Mouse (Mus musculus) MEL (cell line): ENCODE measurements at regions not wholly inside any gene's neighbourhood (a gene's known extent, or its start where the extent isn't known, plus 50 kb on each side); places are given as distances from the start of the nearest gene placed in this dataset.

Experiments
- DNase-seq: peaks from one replicate; pipeline ENCODE4 v3.0.0; 2011; ENCODE audit warnings: low read depth, low spot score
- H3K27ac ChIP-seq: 2 replicates; pipeline ENCODE4 v1.5.1; 2012; ENCODE audit warnings: low read depth, mild to moderate bottlenecking, control low read depth, low read length, moderate library complexity; ENCODE audit not compliant: control insufficient read depth
- H3K27me3 ChIP-seq, 2 experiments: fragments of 150-350 bp in 1 of 2; sonication (generic) in 1 of 2; 2 replicates each; pipeline ENCODE4 v1.6.1; 2012; ENCODE audit warnings: low read length in 2 of 2, mild to moderate bottlenecking in 2 of 2, improper control_type of control experiment in 1 of 2, moderate library complexity in 1 of 2; ENCODE audit not compliant: insufficient read depth in 2 of 2, control insufficient read depth in 1 of 2
- H3K36me3 ChIP-seq, 2 experiments: 2 replicates each; pipeline ENCODE4 v1.6.1; 2012 to 2014; ENCODE audit warnings: low read length in 2 of 2, improper control_type of control experiment in 1 of 2, inconsistent platforms in 1 of 2, mild to moderate bottlenecking in 1 of 2; ENCODE audit not compliant: insufficient read depth in 2 of 2, control insufficient read depth in 1 of 2
- H3K4me1 ChIP-seq, 2 experiments: fragments of 150-350 bp in 1 of 2; sonication (generic) in 1 of 2; 2 replicates each; pipeline ENCODE4 v1.6.1; 2012; ENCODE audit warnings: low read length in 2 of 2, improper control_type of control experiment in 1 of 2, mild to moderate bottlenecking in 1 of 2; ENCODE audit not compliant: insufficient read depth in 2 of 2, control insufficient read depth in 1 of 2
- H3K4me3 ChIP-seq, 2 experiments: fragments of 150-350 bp in 1 of 2; sonication (generic) in 1 of 2; 2 replicates each; pipeline ENCODE4 v1.5.1; 2012; ENCODE audit warnings: low read depth in 2 of 2, low read length in 2 of 2, mild to moderate bottlenecking in 2 of 2, moderate library complexity in 2 of 2, control low read depth in 1 of 2, improper control_type of control experiment in 1 of 2; ENCODE audit not compliant: control insufficient read depth in 1 of 2, insufficient read depth in 1 of 2
- H3K79me2 ChIP-seq: 2 replicates; pipeline ENCODE4 v1.6.1; 2012; ENCODE audit warnings: mild to moderate bottlenecking, low read length, moderate library complexity; ENCODE audit not compliant: control insufficient read depth, poor library complexity, insufficient read depth
- H3K9ac ChIP-seq: 2 replicates; pipeline ENCODE4 v1.6.1; 2012; ENCODE audit warnings: low read depth, mild to moderate bottlenecking, control low read depth, low read length, moderate library complexity; ENCODE audit not compliant: control insufficient read depth, poor library complexity, severe bottlenecking
- H3K9me3 ChIP-seq: fragments of 150-350 bp; sonication (generic); replicated peaks from 2 replicates; pipeline ENCODE4 v1.6.1; 2012; ENCODE audit warnings: mild to moderate bottlenecking, low read length, improper control_type of control experiment, moderate library complexity; ENCODE audit not compliant: insufficient read depth
- BHLHE40 ChIP-seq: IDR thresholded peaks from 2 replicates; pipeline ENCODE4 v1.6.1; 2012; ENCODE audit warnings: low read depth, mild to moderate bottlenecking, inconsistent platforms, low read length, improper control_type of control experiment, borderline replicate concordance
- CHD2 ChIP-seq: IDR thresholded peaks from 2 replicates; pipeline ENCODE4 v1.6.1; 2011; ENCODE audit warnings: low read length, improper control_type of control experiment
- E2F4 ChIP-seq: IDR thresholded peaks from 2 replicates; pipeline ENCODE4 v1.6.1; 2011; ENCODE audit warnings: low read depth, low read length, improper control_type of control experiment, borderline replicate concordance
- EP300 ChIP-seq, 2 experiments: IDR thresholded peaks; 2 replicates each; pipeline ENCODE4 v1.6.1; 2011; ENCODE audit warnings: improper control_type of control experiment in 2 of 2, low read length in 2 of 2, low read depth in 1 of 2, mild to moderate bottlenecking in 1 of 2
- ETS1 ChIP-seq: IDR thresholded peaks from 2 replicates; pipeline ENCODE4 v1.6.1; 2012; ENCODE audit warnings: low read depth, mild to moderate bottlenecking, inconsistent platforms, low read length, improper control_type of control experiment, moderate library complexity
- GATA1 ChIP-seq: IDR thresholded peaks from 2 replicates; pipeline ENCODE4 v1.6.1; 2011; ENCODE audit warnings: low read depth, low read length, improper control_type of control experiment
- JUND ChIP-seq: IDR thresholded peaks from 2 replicates; pipeline ENCODE4 v1.6.1; 2011; ENCODE audit warnings: low read depth, mild to moderate bottlenecking, improper control_type of control experiment, low read length
- MEF2A ChIP-seq: IDR thresholded peaks from 2 replicates; pipeline ENCODE4 v1.6.1; 2014; ENCODE audit warnings: low read depth, mild to moderate bottlenecking, inconsistent platforms, low read length, improper control_type of control experiment; ENCODE audit not compliant: poor library complexity, insufficient replicate concordance, severe bottlenecking; ENCODE audit errors: extremely low read depth
- MXI1 ChIP-seq: IDR thresholded peaks from 2 replicates; pipeline ENCODE4 v1.6.1; 2011; ENCODE audit warnings: mild to moderate bottlenecking, low read depth, low read length, improper control_type of control experiment
- MYB ChIP-seq: IDR thresholded peaks from 2 replicates; pipeline ENCODE4 v1.6.1; 2011; ENCODE audit warnings: mild to moderate bottlenecking, low read depth, low read length, improper control_type of control experiment
- MYC ChIP-seq: IDR thresholded peaks from 2 replicates; pipeline ENCODE4 v1.6.1; 2011; ENCODE audit warnings: low read depth, mild to moderate bottlenecking, low read length, improper control_type of control experiment, moderate library complexity
- NELFE ChIP-seq: IDR thresholded peaks from 2 replicates; pipeline ENCODE4 v1.6.1; 2011; ENCODE audit warnings: low read depth, low read length, improper control_type of control experiment
- POLR2A ChIP-seq, 2 experiments: IDR thresholded peaks; 2 replicates each; pipeline ENCODE4 v1.6.1; 2011 to 2012; ENCODE audit warnings: low read length in 2 of 2, mild to moderate bottlenecking in 2 of 2, control low read depth in 1 of 2, improper control_type of control experiment in 1 of 2, low read depth in 1 of 2, moderate library complexity in 1 of 2; ENCODE audit not compliant: control insufficient read depth in 1 of 2, insufficient read depth in 1 of 2, poor library complexity in 1 of 2
- POLR2AphosphoS2 ChIP-seq: IDR thresholded peaks from 2 replicates; pipeline ENCODE4 v1.6.1; 2011; ENCODE audit warnings: low read length, improper control_type of control experiment
- POLR2AphosphoS5 ChIP-seq: IDR thresholded peaks from 2 replicates; pipeline ENCODE4 v1.6.1; 2012; ENCODE audit warnings: low read depth, borderline replicate concordance, mild to moderate bottlenecking, inconsistent platforms, low read length, moderate library complexity, mixed read lengths
- RAD21 ChIP-seq: IDR thresholded peaks from 2 replicates; pipeline ENCODE4 v1.6.1; 2011; ENCODE audit warnings: mild to moderate bottlenecking, low read depth, low read length, improper control_type of control experiment
- RCOR1 ChIP-seq: IDR thresholded peaks from 2 replicates; pipeline ENCODE4 v1.6.1; 2012; ENCODE audit warnings: low read depth, mild to moderate bottlenecking, inconsistent platforms, low read length, improper control_type of control experiment
- SIN3A ChIP-seq: IDR thresholded peaks from 2 replicates; pipeline ENCODE4 v1.6.1; 2012; ENCODE audit warnings: low read length, improper control_type of control experiment, inconsistent platforms
- SMC3 ChIP-seq: IDR thresholded peaks from 2 replicates; pipeline ENCODE4 v1.6.1; 2011; ENCODE audit warnings: low read depth, low read length, improper control_type of control experiment
- TAL1 ChIP-seq: IDR thresholded peaks from 2 replicates; pipeline ENCODE4 v1.6.1; 2012; ENCODE audit warnings: mild to moderate bottlenecking, inconsistent platforms, low read length, moderate library complexity, mixed read lengths
- TBP ChIP-seq: IDR thresholded peaks from 2 replicates; pipeline ENCODE4 v1.8.0; 2011; ENCODE audit warnings: low read depth, low read length, improper control_type of control experiment
- TCF12 ChIP-seq: IDR thresholded peaks from 2 replicates; pipeline ENCODE4 v1.6.1; 2014; ENCODE audit warnings: low read depth, mild to moderate bottlenecking, inconsistent platforms, low read length, improper control_type of control experiment, moderate library complexity
- UBTF ChIP-seq: IDR thresholded peaks from 2 replicates; pipeline ENCODE4 v1.6.1; 2012; ENCODE audit warnings: low read depth, mild to moderate bottlenecking, inconsistent platforms, low read length, improper control_type of control experiment, moderate library complexity, borderline replicate concordance; ENCODE audit not compliant: insufficient read depth
- USF1 ChIP-seq: IDR thresholded peaks from 2 replicates; pipeline ENCODE4 v1.6.1; 2014; ENCODE audit warnings: low read depth, mild to moderate bottlenecking, inconsistent platforms, low read length, improper control_type of control experiment, moderate library complexity
- ZKSCAN1 ChIP-seq: IDR thresholded peaks from 2 replicates; pipeline ENCODE4 v1.6.1; 2012; ENCODE audit warnings: low read depth, mild to moderate bottlenecking, inconsistent platforms, low read length, improper control_type of control experiment, moderate library complexity
- ZMIZ1 ChIP-seq: IDR thresholded peaks from 2 replicates; pipeline ENCODE4 v1.6.1; 2012; ENCODE audit warnings: low read depth, mild to moderate bottlenecking, inconsistent platforms, low read length, improper control_type of control experiment, moderate library complexity
- ZNF384 ChIP-seq: IDR thresholded peaks from 2 replicates; pipeline ENCODE4 v1.6.1; 2012; ENCODE audit warnings: low read depth, mild to moderate bottlenecking, inconsistent platforms, low read length, improper control_type of control experiment

DNA sequence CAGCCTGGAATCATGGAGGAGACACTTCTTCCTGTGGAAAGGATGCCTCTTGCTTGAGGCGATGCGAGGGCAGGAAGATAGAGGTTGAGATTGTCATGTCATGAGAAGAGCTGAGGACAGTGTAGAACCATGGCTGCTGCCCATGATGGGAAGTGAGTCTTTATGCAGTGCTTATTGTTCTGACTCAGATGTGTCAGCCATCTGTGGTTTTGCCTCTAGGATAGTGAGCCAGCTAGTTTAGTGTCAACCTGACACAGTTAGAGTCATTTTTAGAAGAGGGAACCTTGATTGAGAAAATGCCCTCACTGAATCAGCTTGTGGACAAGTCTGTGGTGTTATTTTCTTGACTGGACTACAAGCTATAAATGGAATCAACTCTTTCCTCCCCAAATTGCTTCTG is 107.1 kb upstream of the Veph1 start:
- H3K36me3 ChIP-seq, result no peaks in the 10 kb centered on the region
- no peaks in the 10 kb centered on the region for H3K9me3 ChIP-seq
- H3K4me3 ChIP-seq, result no peak overlapping the region
- no peaks in the 10 kb centered on the region; a peak in 1 of 4 replicates for H3K4me1 ChIP-seq
- TF ChIP-seq ZNF384 (no peak), POLR2AphosphoS5 (no peak), JUND (no peak), MXI1 (no peak), TAL1 (no peak), TBP (no peak), MYB (no peak), POLR2A (IDR thresholded peaks at IDR 0.05; ENCODE audit: control insufficient read depth in 1 of 2, insufficient read depth in 1 of 2, low read depth in 1 of 2, low read length in 2 of 2, poor library complexity in 1 of 2) (no peak), SMC3 (no peak), UBTF (no peak), MYC (no peak), BHLHE40 (no peak), CHD2 (no peak), E2F4 (no peak), ETS1 (no peak), MEF2A (no peak), GATA1 (no peak)
- TF ChIP-seq, all 39 proteins: peak for 0
- H3K79me2 ChIP-seq, result no peaks in the 10 kb centered on the region
- no peak overlapping the region for H3K9ac ChIP-seq
- peaks cover 0 to 3% of the 10 kb centered on the region in 2 experiments; a peak in 1 of 4 replicates for H3K27me3 ChIP-seq
- H3K27ac ChIP-seq, result no peak overlapping the region
- no peak for DNase-seq

DNA sequence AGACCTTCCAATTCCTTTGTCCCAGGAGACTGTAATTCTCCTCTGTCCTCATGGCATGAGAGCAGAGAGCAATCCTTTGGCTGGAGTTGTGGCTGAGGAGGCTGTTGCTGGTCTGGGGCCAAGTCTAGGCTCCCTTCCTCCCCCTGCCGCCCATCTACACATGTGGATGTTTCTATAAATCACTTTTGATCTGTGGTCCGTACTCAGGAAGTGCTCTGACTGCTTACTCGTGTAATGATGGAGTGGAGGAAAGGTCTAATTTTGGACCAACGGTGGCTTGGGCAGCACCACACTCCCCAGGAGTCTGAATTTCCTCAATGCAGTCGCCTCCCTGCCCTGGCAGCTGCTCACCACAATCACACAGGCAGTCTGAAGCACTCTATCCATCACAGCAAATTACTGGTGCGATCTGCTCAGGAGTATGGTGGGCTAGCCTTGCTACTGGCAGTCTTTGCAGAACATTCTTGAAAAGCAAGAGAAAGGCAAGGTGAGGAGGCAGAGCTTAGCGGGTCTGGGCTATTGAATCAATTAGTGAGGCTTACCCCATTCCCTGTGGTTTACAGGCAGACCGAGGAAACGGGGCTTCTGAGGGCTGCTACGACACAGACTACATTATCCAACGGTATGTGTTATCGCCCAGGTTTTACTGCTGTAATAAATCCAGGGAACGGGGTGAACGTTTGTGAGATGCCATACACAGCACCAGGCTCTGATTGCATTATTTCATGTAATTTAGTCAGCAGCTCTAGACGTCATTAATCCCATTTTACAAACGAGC is 104.3 kb upstream of the Veph1 start:
- Histone ChIP-seq H3K4me3 (no peak overlapping the region), H3K27me3 (peaks cover 0 to 2% of the 10 kb centered on the region in 2 experiments; a peak in 1 of 4 replicates), H3K9me3 (no peaks in the 10 kb centered on the region), H3K27ac (no peak overlapping the region), H3K79me2 (no peaks in the 10 kb centered on the region), H3K4me1 (no peaks in the 10 kb centered on the region; a peak in 1 of 4 replicates), H3K36me3 (no peaks in the 10 kb centered on the region), H3K9ac (no peak overlapping the region)
- no peak for DNase-seq
- TF ChIP-seq USF1 (no peak), MEF2A (no peak), TCF12 (no peak), SIN3A (no peak), EP300 (IDR thresholded peaks at IDR 0.05; ENCODE audit: low read depth in 1 of 2, low read length in 2 of 2) (no peak), ZNF384 (no peak), ZMIZ1 (no peak), TAL1 (no peak), POLR2AphosphoS2 (no peak), RAD21 (no peak), JUND (no peak), POLR2AphosphoS5 (no peak), MYC (no peak), CHD2 (no peak), ZKSCAN1 (no peak), NELFE (no peak), POLR2A (IDR thresholded peaks at IDR 0.05; ENCODE audit: control insufficient read depth in 1 of 2, insufficient read depth in 1 of 2, low read depth in 1 of 2, low read length in 2 of 2, poor library complexity in 1 of 2) (no peak), RCOR1 (no peak)
